Mouse (Mus musculus): ENCODE data around the gene Cd300a. TPM values are rescaled to one million over a fixed set of nuclear protein-coding genes. Genes with fewer than 3 reads are reported as not detected.

Gene Cd300a
- polyA plus RNA-seq, 2 experiments, result 2.1 to 3.7 TPM

DNA sequence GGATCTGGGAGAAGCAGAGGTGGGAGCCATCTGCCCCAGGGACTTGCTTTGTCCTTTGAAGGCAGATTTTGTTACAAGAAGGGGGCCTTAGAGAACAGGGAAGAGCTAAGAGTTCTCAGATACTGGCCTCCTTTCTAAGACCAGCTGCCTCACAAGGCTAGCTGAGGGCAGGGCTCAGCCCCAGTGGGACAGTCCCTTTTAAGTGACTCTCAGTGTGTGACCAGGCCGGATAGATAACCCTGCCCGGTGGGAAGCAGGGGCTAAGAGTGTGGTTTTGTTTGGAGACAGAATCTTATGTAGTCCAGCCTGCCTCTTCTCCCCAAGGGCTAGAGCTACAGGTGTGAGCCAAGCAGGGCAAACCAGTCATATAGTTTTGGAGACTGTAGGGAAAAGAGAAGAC lies 40.3 kb upstream of the Cd300a start:
- ATAC-seq (ENCODE audit: insufficient read depth) (no peak), DNase-seq (ENCODE audit: low read depth in 3 of 3, low spot score in 3 of 3) (no peak)
- Histone ChIP-seq H3K36me3 (replicated peaks; ENCODE audit: control insufficient read depth, insufficient read depth, low read depth) (no peaks in the 10 kb centered on the region), H3K4me1 (replicated peaks; ENCODE audit: control insufficient read depth in 2 of 2, insufficient read depth in 2 of 2, low read length in 1 of 2) (no peaks in the 10 kb centered on the region; a peak in 1 of 4 replicates), H3K27me3 (ENCODE audit: control insufficient read depth, insufficient read depth, low read length) (peaks cover 43% of the 10 kb centered on the region), H3K9ac (replicated peaks) (no peak overlapping the region), H3K4me2 (ENCODE audit: low read depth) (no peak overlapping the region), H3K4me3 (ENCODE audit: insufficient read depth in 1 of 2, low read depth in 2 of 2, low read length in 2 of 2) (no peak overlapping the region), H3K9me3 (ENCODE audit: control insufficient read depth, low read length) (no peaks in the 10 kb centered on the region), H3K27ac (no peak overlapping the region)
- TF ChIP-seq EP300 (IDR thresholded peaks at IDR 0.05; ENCODE audit: low read depth), result no peak
- no peak for TF ChIP-seq CTCF (IDR thresholded peaks at IDR 0.05; ENCODE audit: low read depth)
- WGBS (ENCODE audit: insufficient replicate concordance), result 10% methylated on average over 2 of the region's 2 CpGs

DNA sequence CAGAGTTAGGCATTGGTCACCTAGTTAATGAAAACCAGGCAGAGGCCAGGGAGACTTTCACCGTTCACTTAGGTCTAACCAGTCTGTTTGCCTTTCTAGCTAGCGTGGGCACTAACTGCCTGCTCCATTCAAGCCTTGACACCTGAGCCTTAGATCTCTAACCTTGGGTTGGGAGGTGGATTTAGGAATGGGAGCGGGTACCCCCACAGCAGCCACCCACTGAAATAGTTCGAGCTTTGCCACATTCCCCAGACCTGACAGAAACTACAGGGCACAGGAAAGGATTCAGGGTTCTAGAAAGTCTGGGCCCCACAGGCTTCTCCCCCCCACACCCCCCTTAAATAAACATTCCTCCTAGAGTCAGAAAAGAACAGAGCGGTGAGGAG lies 39.8 kb upstream of the Cd300a start:
- Histone ChIP-seq H3K9me3 (ENCODE audit: control insufficient read depth, low read length) (no peaks in the 10 kb centered on the region), H3K4me3 (ENCODE audit: insufficient read depth in 1 of 2, low read depth in 2 of 2, low read length in 2 of 2) (no peak overlapping the region), H3K4me2 (ENCODE audit: low read depth) (peak overlapping the region; percentile 68; the same call in 1 of the 2 replicates), H3K27ac (no peak overlapping the region), H3K27me3 (ENCODE audit: control insufficient read depth, insufficient read depth, low read length) (peaks cover 43% of the 10 kb centered on the region), H3K9ac (replicated peaks) (no peak overlapping the region), H3K36me3 (replicated peaks; ENCODE audit: control insufficient read depth, insufficient read depth, low read depth) (no peaks in the 10 kb centered on the region), H3K4me1 (replicated peaks; ENCODE audit: control insufficient read depth in 2 of 2, insufficient read depth in 2 of 2, low read length in 1 of 2) (no peaks in the 10 kb centered on the region; a peak in 1 of 4 replicates)
- 40% methylated on average over 5 of the region's 5 CpGs for WGBS (ENCODE audit: insufficient replicate concordance)
- ATAC-seq (ENCODE audit: insufficient read depth), result no peak
- DNase-seq (ENCODE audit: low read depth in 3 of 3, low spot score in 3 of 3), result no peak
- TF ChIP-seq CTCF (IDR thresholded peaks at IDR 0.05; ENCODE audit: low read depth) (no peak), EP300 (IDR thresholded peaks at IDR 0.05; ENCODE audit: low read depth) (no peak)

DNA sequence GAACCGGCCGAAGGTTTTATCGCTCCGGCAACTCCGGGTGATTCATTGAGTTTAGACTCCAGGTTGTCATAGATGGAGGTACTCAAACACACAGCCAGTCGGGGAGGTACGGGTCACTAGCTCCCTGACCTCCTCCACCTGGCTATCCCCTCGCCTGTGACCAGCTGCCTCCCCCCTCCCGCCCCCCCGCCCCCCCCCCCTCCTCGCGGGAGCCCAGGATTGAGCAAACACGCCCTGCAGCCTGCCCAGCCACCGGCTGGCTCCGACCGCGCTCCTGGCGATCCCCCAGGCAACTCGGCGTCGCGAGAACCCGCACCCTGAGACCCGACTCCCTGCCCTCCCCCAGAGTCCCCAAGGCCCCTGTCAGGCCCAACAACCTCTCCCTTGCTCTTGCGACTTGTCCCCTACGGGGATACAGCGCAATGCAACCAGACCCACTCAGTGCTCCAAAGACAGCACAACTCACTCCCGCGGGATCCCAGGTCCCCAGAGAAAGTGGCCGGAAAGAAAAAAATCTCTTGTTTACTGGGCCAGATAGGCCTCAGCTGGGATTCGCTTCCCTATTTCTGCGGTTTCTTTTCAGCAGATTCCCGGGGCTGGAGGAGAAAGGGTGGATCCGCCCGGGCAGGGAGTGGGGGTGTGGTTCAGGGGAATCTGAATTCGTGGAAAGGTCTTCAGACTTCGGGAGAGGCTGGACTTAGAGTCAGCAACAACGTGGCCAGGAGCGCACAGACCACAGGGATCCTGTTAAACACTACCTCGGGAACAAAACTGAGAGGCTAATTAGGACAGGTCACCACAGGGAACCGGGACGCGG lies 39.2 kb upstream of the Cd300a start, which contains the start of gene Gprc5c:
Gene Gprc5c (plus strand): TSS at position 701 of the 817 bp plus-strand sequence.
- ATAC-seq (ENCODE audit: insufficient read depth), result peak; percentile 41
- TF ChIP-seq EP300 (IDR thresholded peaks at IDR 0.05; ENCODE audit: low read depth) (no peak), CTCF (IDR thresholded peaks at IDR 0.05; ENCODE audit: low read depth) (no peak)

DNA sequence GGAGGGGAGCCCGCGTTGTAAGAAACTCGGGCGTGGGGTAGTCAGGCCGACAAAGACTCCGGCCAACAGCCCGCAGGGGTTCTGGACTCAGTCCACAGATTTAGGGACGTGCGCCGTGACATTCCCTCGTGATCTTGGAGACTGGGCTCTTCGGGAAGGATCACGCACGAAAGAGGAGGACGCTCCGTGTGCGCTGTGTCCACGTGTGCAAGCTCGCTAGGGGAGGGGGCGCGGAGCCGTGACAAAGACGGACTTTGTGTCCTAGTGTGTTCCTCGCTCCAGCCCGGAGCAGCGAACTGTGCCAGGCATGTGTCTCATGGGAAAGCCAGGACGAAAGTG lies 38.6 kb upstream of the Cd300a start:
- Histone ChIP-seq H3K9ac (replicated peaks) (no peak overlapping the region; the same call in 1 of the 2 replicates), H3K4me2 (ENCODE audit: low read depth) (peak overlapping the region; percentile 68), H3K4me1 (replicated peaks; ENCODE audit: control insufficient read depth in 2 of 2, insufficient read depth in 2 of 2, low read length in 1 of 2) (no peaks in the 10 kb centered on the region), H3K27me3 (ENCODE audit: control insufficient read depth, insufficient read depth, low read length) (peaks cover 43% of the 10 kb centered on the region), H3K9me3 (ENCODE audit: control insufficient read depth, low read length) (no peaks in the 10 kb centered on the region), H3K36me3 (replicated peaks; ENCODE audit: control insufficient read depth, insufficient read depth, low read depth) (no peaks in the 10 kb centered on the region), H3K4me3 (ENCODE audit: insufficient read depth in 1 of 2, low read depth in 2 of 2, low read length in 2 of 2) (peak overlapping the region; percentile 52 to 64), H3K27ac (no peak overlapping the region)
- DNase-seq (ENCODE audit: low read depth in 3 of 3, low spot score in 3 of 3) (no peak), ATAC-seq (ENCODE audit: insufficient read depth) (no peak; the same call in 1 of the 2 replicates)
- TF ChIP-seq EP300 (IDR thresholded peaks at IDR 0.05; ENCODE audit: low read depth), result no peak
- TF ChIP-seq CTCF (IDR thresholded peaks at IDR 0.05; ENCODE audit: low read depth), result no peak
- under 1% methylated on average over 27 of the region's 27 CpGs for WGBS (ENCODE audit: insufficient replicate concordance)

More for the DNA sequence above, 39.2 kb upstream of the Cd300a start, which contains the start of gene Gprc5c:
- no peak for DNase-seq (ENCODE audit: low read depth in 3 of 3, low spot score in 3 of 3)
- WGBS (ENCODE audit: insufficient replicate concordance), result 3% methylated on average over 29 of the region's 43 CpGs
- Histone ChIP-seq H3K4me2 (ENCODE audit: low read depth) (peak within 1 kb of the TSS; percentile 68), H3K9me3 (ENCODE audit: control insufficient read depth, low read length) (no peaks in the 10 kb centered on the region), H3K4me3 (ENCODE audit: insufficient read depth in 1 of 2, low read depth in 2 of 2, low read length in 2 of 2) (peak within 1 kb of the TSS; percentile 52 to 64), H3K36me3 (replicated peaks; ENCODE audit: control insufficient read depth, insufficient read depth, low read depth) (no peaks in the 10 kb centered on the region), H3K9ac (replicated peaks) (peak within 1 kb of the TSS; percentile 37), H3K27ac (no peak within 1 kb of the TSS; the same call in 1 of the 2 replicates), H3K27me3 (ENCODE audit: control insufficient read depth, insufficient read depth, low read length) (peaks cover 43% of the 10 kb centered on the region), H3K4me1 (replicated peaks; ENCODE audit: control insufficient read depth in 2 of 2, insufficient read depth in 2 of 2, low read length in 1 of 2) (no peaks in the 10 kb centered on the region; a peak in 1 of 4 replicates)

DNA sequence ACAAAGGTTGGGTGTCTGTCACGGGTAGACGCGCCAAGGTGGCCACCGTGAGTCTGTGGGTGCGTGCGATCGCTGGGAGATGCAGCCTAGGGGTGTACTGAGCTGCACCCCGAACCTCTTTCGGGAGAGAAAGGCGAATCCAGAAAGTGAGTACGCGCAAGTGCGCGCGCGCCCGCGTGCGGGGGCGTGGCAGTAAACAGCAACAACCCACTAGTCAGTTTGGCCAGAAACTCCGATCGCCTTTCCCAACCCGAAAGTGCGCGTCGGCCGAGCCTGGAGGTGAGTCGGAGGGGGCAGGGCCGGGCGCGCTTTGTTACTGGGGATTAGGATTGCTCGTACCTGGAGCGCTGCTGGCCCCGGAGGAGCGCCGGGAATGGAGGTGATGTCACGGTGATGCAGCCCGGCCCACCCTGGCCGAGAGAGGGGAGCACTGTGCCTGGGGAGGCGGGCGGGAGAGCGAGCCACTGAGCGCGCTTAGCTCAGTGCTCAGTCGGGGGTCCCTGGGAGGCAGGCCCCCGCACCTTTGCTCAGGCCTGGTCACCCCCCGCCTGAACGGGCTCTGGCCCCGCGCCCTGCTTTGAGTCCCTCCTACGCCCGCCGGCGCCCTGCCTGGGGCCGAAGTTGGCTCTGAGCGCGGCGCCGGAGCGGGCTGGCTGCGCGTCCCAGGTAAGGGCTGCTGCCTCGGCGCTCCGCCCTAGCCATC lies 38.1 kb upstream of the Cd300a start:
- TF ChIP-seq EP300 (IDR thresholded peaks at IDR 0.05; ENCODE audit: low read depth), result no peak
- TF ChIP-seq CTCF (IDR thresholded peaks at IDR 0.05; ENCODE audit: low read depth), result no peak
- H3K9ac ChIP-seq (replicated peaks), result peak overlapping the region; percentile 37
- WGBS (ENCODE audit: insufficient replicate concordance), result under 1% methylated on average over 65 of the region's 65 CpGs
- H3K9me3 ChIP-seq (ENCODE audit: control insufficient read depth, low read length), result no peaks in the 10 kb centered on the region
- no peak for DNase-seq (ENCODE audit: low read depth in 3 of 3, low spot score in 3 of 3)
- no peaks in the 10 kb centered on the region for H3K36me3 ChIP-seq (replicated peaks; ENCODE audit: control insufficient read depth, insufficient read depth, low read depth)
- no peaks in the 10 kb centered on the region for H3K4me1 ChIP-seq (replicated peaks; ENCODE audit: control insufficient read depth in 2 of 2, insufficient read depth in 2 of 2, low read length in 1 of 2)
- peak overlapping the region; percentile 68 for H3K4me2 ChIP-seq (ENCODE audit: low read depth)
- H3K27me3 ChIP-seq (ENCODE audit: control insufficient read depth, insufficient read depth, low read length), result peaks cover 43% of the 10 kb centered on the region
- peak; percentile 52 for ATAC-seq (ENCODE audit: insufficient read depth)
- peak overlapping the region; percentile 52 to 64 for H3K4me3 ChIP-seq (ENCODE audit: insufficient read depth in 1 of 2, low read depth in 2 of 2, low read length in 2 of 2)
- no peak overlapping the region; the same call in 1 of the 2 replicates for H3K27ac ChIP-seq

Data from liver, embryonic 14.5 days (tissue).